Mouse (Mus musculus) cerebellum, adult 2 months (tissue): ENCODE measurements around the gene Dst.

Source experiments
- CTCF ChIP-seq: fragments of 200-500 bp; IDR thresholded peaks from 2 replicates; pipeline ENCODE4 v1.5.1; 2011; ENCODE audit warnings: low read depth, mild to moderate bottlenecking, control low read depth, low read length, moderate library complexity, borderline replicate concordance; ENCODE audit not compliant: insufficient read depth
- POLR2A ChIP-seq: fragments of 200-500 bp; IDR thresholded peaks from 2 replicates; pipeline ENCODE4 v1.6.1; 2011; ENCODE audit warnings: low read length, control low read depth, borderline replicate concordance; ENCODE audit not compliant: insufficient read depth

- TF ChIP-seq POLR2A (no peak), CTCF (no peak)
These were observed 32.4 kb downstream of the Dst start for GRCm38 (mm10) chr1:33940364-33940928.
